Mouse (Mus musculus): ENCODE data around the gene Cdkn2aip.

Cdkn2aip gene

DNA sequence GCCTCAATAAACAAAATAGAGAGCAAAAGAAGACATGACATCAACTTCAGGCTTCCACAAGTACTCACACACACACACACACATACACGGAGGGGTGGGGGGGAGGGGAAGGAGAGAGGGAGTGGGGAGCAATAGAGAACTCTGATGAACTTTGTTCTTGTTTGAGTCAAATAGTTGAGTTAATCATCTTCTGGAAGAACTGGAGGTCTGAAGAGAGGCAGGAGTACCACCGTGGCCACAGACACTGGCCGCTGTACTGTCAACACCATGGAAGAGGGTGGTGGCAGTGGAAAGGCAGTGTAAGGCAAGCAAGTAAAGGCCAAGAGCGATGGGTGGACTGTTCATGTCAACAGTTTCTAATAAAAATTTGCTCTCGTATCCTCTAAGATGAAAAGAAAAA is 54.3 kb downstream of the Cdkn2aip start:
- DNase-seq (ENCODE audit: low read depth, low spot score): no peak

Data from A20 (cell line).